Mouse (Mus musculus) left cerebral cortex, postnatal 14 days (tissue): ENCODE measurements at regions not wholly inside any gene's neighbourhood (a gene's known extent, or its start where the extent isn't known, plus 50 kb on each side); places are given as distances from the start of the nearest gene placed in this dataset.

Experiments
- DNase-seq, 2 experiments: peaks; one replicate each; pipeline ENCODE4 v3.0.0; 2021 to 2022; ENCODE audit warnings: low spot score in 2 of 2, mixed read lengths in 1 of 2
- intact Hi-C: fragments of 180-260 bp; cut with DNase I; formaldehyde crosslinking; loops from one replicate; pipeline ENCODE4 v1.15.1; 2025

GRCm38 (mm10) chr1:71919891-71920290 is 266.9 kb upstream of the Fn1 start:
- intact Hi-C loops = no loop called here
- DNase-seq = no peak

GRCm38 (mm10) chr1:71917021-71917420 is 264.0 kb upstream of the Fn1 start:
- no peak for DNase-seq
- intact Hi-C loops = no loop called here

GRCm38 (mm10) chr1:71914439-71914838 is 261.4 kb upstream of the Fn1 start:
- DNase-seq = no peak
- intact Hi-C loops = no loop called here

- intact Hi-C loops = no loop called here
Observed at GRCm38 (mm10) chr1:71913221-71913620, 260.2 kb upstream of the Fn1 start.

GRCm38 (mm10) chr1:71912441-71912840 is 259.4 kb upstream of the Fn1 start:
- DNase-seq = no peak
- intact Hi-C loops = no loop called here

More at GRCm38 (mm10) chr1:71913221-71913620, 260.2 kb upstream of the Fn1 start:
- DNase-seq = no peak

GRCm38 (mm10) chr1:71910125-71910524 is 257.1 kb upstream of the Fn1 start:
- no peak for DNase-seq
- intact Hi-C loops = no loop called here

- intact Hi-C loops = no loop called here
- DNase-seq = no peak
Observed at GRCm38 (mm10) chr1:71909508-71910124, 256.6 kb upstream of the Fn1 start.

GRCm38 (mm10) chr1:71904376-71904948 is 251.5 kb upstream of the Fn1 start:
- DNase-seq = no peak
- intact Hi-C loops = no loop called here

- intact Hi-C loops = no loop called here
- no peak for DNase-seq
Observed at GRCm38 (mm10) chr1:71900106-71901074, 247.4 kb upstream of the Fn1 start.

GRCm38 (mm10) chr1:71899128-71899527 is 246.1 kb upstream of the Fn1 start:
- DNase-seq = no peak
- intact Hi-C loops = no loop called here

GRCm38 (mm10) chr1:71898198-71898597 is 245.2 kb upstream of the Fn1 start:
- DNase-seq = peak; percentile 7 to 9

GRCm38 (mm10) chr1:71897464-71898051 is 244.6 kb upstream of the Fn1 start:
- peak in 1 of 2 experiments; percentile 18 for DNase-seq

More at GRCm38 (mm10) chr1:71898198-71898597, 245.2 kb upstream of the Fn1 start:
- intact Hi-C loops = no loop called here

GRCm38 (mm10) chr1:71896141-71896725 is 243.2 kb upstream of the Fn1 start:
- no peak for DNase-seq
- intact Hi-C loops = no loop called here

More at GRCm38 (mm10) chr1:71897464-71898051, 244.6 kb upstream of the Fn1 start:
- intact Hi-C loops = no loop called here

GRCm38 (mm10) chr1:71893636-71894035 is 240.6 kb upstream of the Fn1 start:
- intact Hi-C loops = no loop called here
- no peak for DNase-seq

GRCm38 (mm10) chr1:71887809-71888208 is 234.8 kb upstream of the Fn1 start:
- no peak for DNase-seq
- intact Hi-C loops = no loop called here

GRCm38 (mm10) chr1:71886903-71887302 is 233.9 kb upstream of the Fn1 start:
- no peak for DNase-seq
- intact Hi-C loops = no loop called here

GRCm38 (mm10) chr1:71886233-71886632 is 233.2 kb upstream of the Fn1 start:
- intact Hi-C loops = no loop called here
- DNase-seq = no peak

GRCm38 (mm10) chr1:71881851-71882250 is 228.9 kb upstream of the Fn1 start:
- DNase-seq = no peak
- intact Hi-C loops = no loop called here

GRCm38 (mm10) chr1:71881191-71881590 is 228.2 kb upstream of the Fn1 start:
- DNase-seq = no peak
- intact Hi-C loops = no loop called here

GRCm38 (mm10) chr1:71880480-71880879 is 227.5 kb upstream of the Fn1 start:
- intact Hi-C loops = no loop called here
- DNase-seq = no peak
